Mouse (Mus musculus) neural tube, embryonic 10.5 days (tissue): ENCODE measurements at regions not wholly inside any gene's neighbourhood (a gene's known extent, or its start where the extent isn't known, plus 50 kb on each side); places are given as distances from the start of the nearest gene placed in this dataset.

Source experiments
- DNase-seq: peaks from one replicate; pipeline ENCODE4 v3.0.0-alpha.2; 2017; ENCODE audit warnings: low spot score; ENCODE audit errors: extremely low spot score

GRCm38 (mm10) chr13:15929890-15930289 is 81.8 kb upstream of the Inhba start:
- DNase-seq = no peak

DNA sequence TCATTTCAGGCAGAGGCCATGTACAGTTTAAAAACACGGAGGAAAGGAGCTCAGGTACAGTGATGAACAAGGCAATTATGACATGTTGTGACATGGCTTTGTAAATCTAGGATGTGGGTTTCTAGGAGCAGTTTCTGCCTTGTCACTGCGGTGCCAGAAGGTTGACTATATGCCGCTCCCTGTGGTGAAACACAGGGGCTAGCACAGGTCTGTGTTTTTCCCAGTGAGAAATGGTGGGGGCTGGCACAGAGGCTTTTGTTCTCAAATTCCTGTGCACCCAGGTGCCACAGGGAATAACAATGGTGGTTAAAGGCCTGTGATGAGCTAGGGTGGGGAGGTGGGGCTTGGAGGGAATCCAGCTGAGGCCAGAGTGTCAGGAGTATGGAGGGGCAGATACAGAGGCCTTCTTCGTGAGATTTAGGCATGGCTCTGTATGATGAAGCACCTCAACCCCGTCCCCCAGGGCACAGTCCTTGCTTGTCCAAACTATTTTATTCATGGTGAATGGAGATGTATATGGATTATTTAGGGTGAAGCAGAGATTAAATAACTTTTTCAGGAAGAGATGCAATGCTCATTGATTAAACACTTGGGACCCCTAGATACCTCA is 80.0 kb upstream of the Inhba start:
- DNase-seq = no peak

GRCm38 (mm10) chr13:15935689-15936088 is 76.0 kb upstream of the Inhba start:
- no peak for DNase-seq

- DNase-seq = no peak
Measured at GRCm38 (mm10) chr13:15936109-15936508, 75.5 kb upstream of the Inhba start.

DNA sequence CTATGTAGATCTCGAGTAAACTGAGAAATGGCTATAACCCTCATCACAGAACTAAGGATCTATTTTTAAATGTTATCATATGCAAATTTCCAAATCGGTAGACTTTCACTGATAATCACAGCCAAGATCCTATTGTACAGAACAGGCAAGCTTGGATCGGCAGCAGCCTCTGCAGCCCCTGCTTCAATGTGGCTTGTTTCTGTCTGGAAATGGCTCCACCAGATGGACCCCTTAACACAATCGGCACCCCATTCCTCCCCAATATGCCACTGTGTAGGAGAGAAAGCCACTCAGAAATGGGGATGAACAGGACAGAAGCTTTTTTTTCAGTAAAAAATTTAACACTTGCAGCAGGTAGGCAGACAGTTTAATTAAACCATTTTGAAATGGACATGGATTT is 61.5 kb upstream of the Inhba start:
- DNase-seq = no peak

- DNase-seq = no peak
Measured at GRCm38 (mm10) chr13:15950885-15951610, 60.6 kb upstream of the Inhba start.
